Mouse (Mus musculus) liver, adult 2 months (tissue): Measurements from ENCODE around the gene Slc39a8.

Source experiments
- CTCF ChIP-seq: fragments of 200-500 bp; IDR thresholded peaks from 2 replicates; pipeline ENCODE4 v1.5.1; 2011; ENCODE audit warnings: low read depth, low read length, control low read depth
- POLR2A ChIP-seq: fragments of 200-500 bp; IDR thresholded peaks from 2 replicates; pipeline ENCODE4 v1.6.1; 2011; ENCODE audit warnings: low read length, control low read depth; ENCODE audit not compliant: insufficient read depth; ENCODE audit errors: extremely low read depth

GRCm38 (mm10) chr3:135843707-135844106 lies 18.6 kb downstream of the Slc39a8 start:
- TF ChIP-seq CTCF: no peak
- no peak for TF ChIP-seq POLR2A
